Mouse (Mus musculus): Measurements from ENCODE around the gene Fam183b.
"Not testable (repeated sequence)": the region's sequence is repeated elsewhere in the genome, so short reads cannot be mapped to it uniquely, and the experiment has no call there.

Gene Fam183b

GRCm38 (mm10) chr11:58801558-58802228 is at the start of gene Fam183b:
Fam183b (minus strand) TSS chr11:58801960.
- no peak for DNase-seq (ENCODE audit: low spot score)

GRCm38 (mm10) chr11:58849731-58850130 is 48.0 kb upstream of the Fam183b start:
- DNase-seq (ENCODE audit: low spot score), result no peak

DNA sequence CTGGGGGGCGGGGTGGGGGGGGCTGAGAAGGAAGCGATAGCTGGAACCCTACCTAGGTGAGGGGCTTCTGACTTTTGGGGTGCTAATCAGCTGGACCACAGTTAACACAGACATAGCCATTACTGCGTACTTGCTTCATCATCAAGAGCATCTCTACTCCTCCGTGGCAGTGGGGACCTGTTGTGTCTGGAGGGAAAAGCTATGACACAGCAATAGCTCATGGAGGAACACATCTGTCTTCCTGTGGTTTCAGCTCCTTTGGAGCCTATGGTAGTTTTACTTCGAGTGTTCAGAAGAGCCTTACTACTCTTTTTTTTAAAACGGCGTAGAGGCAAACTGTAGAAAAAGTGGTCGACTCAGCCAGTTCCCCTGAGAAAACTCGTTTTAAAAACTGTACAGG is 45.9 kb upstream of the Fam183b start:
- DNase-seq (ENCODE audit: low spot score), result no peak

DNA sequence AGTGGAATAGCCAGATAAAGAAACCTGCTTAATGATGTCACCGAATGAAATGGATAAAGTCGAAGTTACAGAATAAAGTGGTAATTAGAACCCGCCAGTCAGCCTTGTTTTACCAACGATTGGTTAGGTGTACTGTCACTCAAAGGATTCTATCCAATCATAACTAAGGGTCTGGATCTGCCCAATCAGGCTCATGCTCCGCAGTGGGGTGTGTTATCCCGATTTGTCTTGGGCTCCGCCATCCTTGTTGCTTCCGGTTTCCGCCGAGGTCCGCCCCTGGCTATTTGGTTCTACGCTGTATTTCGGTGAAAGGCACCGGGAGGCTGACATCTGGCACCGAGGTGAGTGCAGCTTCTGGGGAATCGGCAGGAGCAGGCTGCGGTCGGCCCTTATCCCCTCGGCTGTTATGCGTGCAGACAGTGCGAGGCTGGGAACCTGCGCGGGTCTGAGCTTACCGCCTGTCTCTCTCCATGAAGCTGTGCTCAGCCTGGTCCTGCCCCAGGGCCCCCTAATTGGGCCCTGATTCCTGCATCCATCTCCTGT is 45.2 kb upstream of the Fam183b start, which contains the start of gene Gm12258:
Gene Gm12258, plus strand, starts transcription at position 240 of the 543 bp plus-strand sequence.
- DNase-seq (ENCODE audit: low spot score), result peak; percentile 100

- not testable (repeated sequence) for DNase-seq (ENCODE audit: low spot score)
Observed at GRCm38 (mm10) chr11:58838951-58839350, 37.2 kb upstream of the Fam183b start, which contains the start of gene Olfr311. Olfr311 (plus strand) TSS chr11:58839251.

DNA sequence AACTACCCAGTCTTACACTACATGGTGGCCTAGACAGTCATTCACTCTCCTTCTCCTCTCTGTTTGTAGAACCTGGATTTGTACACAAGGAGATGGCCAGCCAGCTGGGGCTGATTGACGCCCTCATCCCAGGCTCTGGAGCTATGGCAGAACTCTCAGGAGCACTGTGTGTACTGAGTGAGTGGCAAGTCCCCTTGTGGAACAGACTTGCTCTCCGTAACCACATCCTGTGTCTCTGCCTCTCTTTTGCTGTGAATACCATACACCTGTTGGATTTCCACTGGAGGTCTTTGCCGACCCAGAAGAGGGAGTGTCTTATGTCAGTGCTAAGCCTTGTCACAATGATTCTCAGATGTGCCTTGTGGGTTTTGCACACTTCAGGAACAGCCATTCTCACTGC is 30.8 kb upstream of the Fam183b start:
- DNase-seq (ENCODE audit: low spot score), result not testable (repeated sequence)

DNA sequence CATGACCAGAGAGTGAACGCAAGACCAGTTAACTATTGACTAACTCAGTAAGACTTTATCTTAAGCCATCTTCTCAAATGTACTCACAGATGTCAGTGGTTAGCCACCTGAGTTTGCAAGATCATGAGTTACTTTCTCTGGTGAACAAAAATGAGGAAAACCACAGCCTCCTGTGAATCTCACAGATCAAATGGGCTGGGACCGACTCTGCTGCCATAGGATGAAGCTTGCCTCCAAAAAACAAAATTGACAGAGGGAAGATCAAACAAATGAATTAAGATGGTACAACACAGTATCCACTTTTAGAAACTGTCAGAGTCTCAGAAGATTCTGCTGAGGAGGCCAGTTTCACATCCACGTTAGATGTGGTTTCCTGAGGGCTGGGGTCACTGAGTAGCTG is 28.0 kb upstream of the Fam183b start:
- DNase-seq (ENCODE audit: low spot score), result no peak

GRCm38 (mm10) chr11:58828937-58829336 is 27.2 kb upstream of the Fam183b start, which contains the start of gene Olfr312:
Olfr312 (plus strand) TSS chr11:58829237.
- DNase-seq (ENCODE audit: low spot score), result not testable (repeated sequence)

- DNase-seq (ENCODE audit: low spot score), result no peak
Observed at GRCm38 (mm10) chr11:58815676-58816075, 13.9 kb upstream of the Fam183b start.

GRCm38 (mm10) chr11:58814700-58815099 is 12.9 kb upstream of the Fam183b start, which contains the start of gene Olfr313:
Olfr313 (plus strand) TSS chr11:58815000.
- DNase-seq (ENCODE audit: low spot score), result not testable (repeated sequence)

GRCm38 (mm10) chr11:58812001-58812400 is 10.2 kb upstream of the Fam183b start:
- DNase-seq (ENCODE audit: low spot score), result no peak

GRCm38 (mm10) chr11:58804393-58804792 is 2.6 kb upstream of the Fam183b start:
- no peak for DNase-seq (ENCODE audit: low spot score)

GRCm38 (mm10) chr11:58803871-58804270 is 2.1 kb upstream of the Fam183b start:
- no peak for DNase-seq (ENCODE audit: low spot score)

DNA sequence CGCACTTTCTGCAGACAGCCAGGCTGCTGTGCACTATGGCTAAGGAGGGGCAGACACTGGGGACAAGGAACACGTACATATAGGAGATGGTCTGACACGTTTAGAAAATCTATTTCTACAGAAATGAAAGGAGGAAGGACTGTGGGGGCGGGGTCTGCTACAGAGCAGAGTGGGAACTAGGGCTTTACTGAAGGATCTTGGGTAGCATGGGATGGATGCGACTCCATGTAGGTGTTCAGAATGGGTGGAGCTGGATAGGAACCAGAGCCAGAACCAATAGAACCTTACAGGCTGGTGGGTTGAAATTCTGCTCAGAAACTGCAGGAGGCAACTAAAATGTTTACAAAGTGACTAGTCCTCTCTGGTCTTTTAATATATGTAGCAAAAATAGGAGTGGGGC is 2.0 kb downstream of the Fam183b start:
- no peak for DNase-seq (ENCODE audit: low spot score)

DNA sequence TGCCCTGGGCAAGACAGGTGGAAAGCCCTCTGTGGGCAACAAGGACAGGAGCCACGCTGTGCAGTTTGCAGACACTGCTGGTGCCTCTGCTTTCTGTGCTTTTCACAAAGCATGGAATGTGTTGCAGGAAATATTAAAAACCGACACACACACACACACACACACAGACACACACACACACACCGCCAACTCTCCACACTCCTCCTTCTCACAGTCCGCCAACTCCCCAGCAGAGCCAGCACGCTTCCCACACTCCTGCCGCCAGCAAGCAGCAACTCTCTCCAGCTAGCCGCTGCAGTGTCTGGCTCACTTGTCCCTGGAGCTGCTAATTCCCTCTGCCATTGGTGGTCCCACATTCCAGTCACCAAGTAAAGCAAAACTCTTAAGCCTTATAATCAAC is 4.9 kb downstream of the Fam183b start:
- no peak for DNase-seq (ENCODE audit: low spot score)

- no peak for DNase-seq (ENCODE audit: low spot score)
Observed at GRCm38 (mm10) chr11:58795856-58796255, 5.9 kb downstream of the Fam183b start.

DNA sequence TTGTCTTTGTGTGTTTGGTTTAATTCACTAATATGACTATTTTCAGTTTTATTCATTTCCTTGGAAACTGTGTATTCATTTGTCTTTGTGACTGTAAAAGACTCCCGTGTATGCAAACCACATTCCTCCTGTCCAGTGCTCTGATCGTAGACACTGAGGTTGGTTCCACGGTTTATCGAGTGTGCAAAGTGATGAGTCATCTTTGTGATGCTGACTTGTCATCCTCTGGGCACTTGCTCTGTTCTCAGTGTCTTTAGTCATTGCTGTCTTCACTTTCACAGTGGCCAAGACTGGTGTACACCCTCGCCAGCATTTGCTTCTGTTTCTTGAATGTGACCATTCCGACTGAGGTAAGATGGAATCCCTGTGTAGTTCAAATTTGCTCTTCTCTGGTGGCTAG is 11.1 kb downstream of the Fam183b start:
- no peak for DNase-seq (ENCODE audit: low spot score)

DNA sequence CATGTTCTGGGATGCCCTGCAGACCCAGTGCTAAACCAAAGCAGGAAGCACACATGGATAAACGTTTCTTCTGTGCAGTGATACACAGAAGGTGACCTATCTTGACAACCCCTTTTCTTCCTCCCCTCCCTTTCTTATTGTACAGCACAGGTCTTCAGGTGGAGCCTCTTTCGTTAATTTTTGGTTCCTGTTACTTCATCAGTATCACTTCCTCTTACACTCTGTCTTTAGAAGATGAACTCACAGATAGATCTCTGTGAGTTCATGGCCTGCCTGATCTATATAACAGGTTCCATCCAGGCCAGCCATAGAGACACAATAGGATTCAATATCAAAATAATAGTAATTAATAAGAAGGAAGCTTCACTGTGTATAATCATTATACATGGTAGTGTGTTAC is 11.7 kb downstream of the Fam183b start:
- no peak for DNase-seq (ENCODE audit: low spot score)

DNA sequence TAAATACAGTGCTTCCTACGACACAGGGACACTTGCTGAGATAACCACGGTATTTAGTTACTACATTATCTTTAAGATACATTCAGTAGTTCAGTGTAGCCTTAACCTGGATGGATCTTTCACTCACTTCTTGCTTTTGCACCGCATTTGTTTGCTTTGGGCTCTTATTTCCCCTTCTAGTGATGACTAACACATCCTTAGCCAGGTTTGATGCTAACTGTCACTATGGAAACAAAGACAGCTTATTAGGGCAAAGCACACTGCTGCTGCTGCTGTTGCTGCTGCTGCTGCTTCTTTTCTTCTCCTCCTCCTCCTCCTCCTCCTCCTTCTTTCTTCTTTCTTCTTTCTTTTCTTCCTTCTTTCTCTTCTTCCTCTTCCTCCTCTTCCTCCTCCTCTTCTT is 12.2 kb downstream of the Fam183b start:
- no peak for DNase-seq (ENCODE audit: low spot score)

DNA sequence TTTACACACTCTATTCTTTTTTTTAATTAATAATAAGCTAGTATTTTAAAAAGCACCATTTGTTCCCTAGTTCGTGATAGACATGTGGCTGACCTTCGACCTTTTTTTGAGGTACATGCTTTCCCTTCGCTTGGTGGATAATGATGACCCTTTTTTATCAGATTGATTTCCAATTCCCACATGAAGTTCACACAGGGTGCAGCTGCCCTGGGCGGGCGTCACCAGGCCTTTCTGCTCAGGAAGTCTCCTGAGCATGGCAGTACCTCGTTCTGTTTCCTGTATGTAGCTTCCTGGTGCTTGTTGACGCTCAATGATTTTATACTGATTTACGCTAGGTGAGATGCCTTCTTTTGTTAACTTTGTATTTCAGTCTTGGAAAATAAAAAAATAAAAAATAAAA is 13.4 kb downstream of the Fam183b start:
- no peak for DNase-seq (ENCODE audit: low spot score)

DNA sequence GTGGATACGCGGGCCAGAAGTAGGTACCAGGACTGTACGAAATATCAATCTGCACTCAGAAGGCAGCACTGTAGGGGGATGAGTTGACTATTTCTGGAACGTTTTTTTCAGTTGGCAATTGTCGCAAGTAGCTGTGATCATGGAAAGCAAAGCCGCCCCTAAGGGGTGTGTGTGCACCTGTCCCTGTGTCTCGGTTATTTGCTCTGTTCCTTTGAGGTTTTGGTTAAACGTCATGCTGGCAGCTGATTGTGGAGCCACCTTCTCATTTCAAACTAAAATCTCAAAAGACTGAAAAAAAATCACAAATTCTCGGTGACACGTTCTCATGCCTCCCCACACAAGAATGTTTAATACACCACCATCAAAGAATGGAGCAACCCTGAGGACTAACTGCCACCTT is 14.1 kb downstream of the Fam183b start:
- DNase-seq (ENCODE audit: low spot score), result no peak

GRCm38 (mm10) chr11:58784182-58784581 is 17.6 kb downstream of the Fam183b start:
- DNase-seq (ENCODE audit: low spot score), result no peak

GRCm38 (mm10) chr11:58782480-58783089 is 19.2 kb downstream of the Fam183b start, which contains the start of gene Olfr314:
Olfr314 (plus strand) TSS chr11:58782952.
- no peak for DNase-seq (ENCODE audit: low spot score)

All from c-Kit-positive CD71-positive TER-119-positive erythroid progenitor cells, embryonic 14.5 days (primary cell).